Mouse (Mus musculus) brain, embryonic 18.5 days (tissue): Measurements from ENCODE around the gene Akp3.

Experiments used
- DNase-seq: peaks from one replicate; pipeline ENCODE4 v3.0.0-alpha.2; 2012; ENCODE audit warnings: low read depth, low spot score

Gene Akp3

GRCm38 (mm10) chr1:87154501-87155120 lies 29.8 kb downstream of the Akp3 start:
- DNase-seq, result no peak

- no peak for DNase-seq
Observed at GRCm38 (mm10) chr1:87155531-87156198, 30.9 kb downstream of the Akp3 start.

GRCm38 (mm10) chr1:87156199-87156587 lies 31.4 kb downstream of the Akp3 start, which contains the start of gene Ecel1:
Ecel1 (minus strand) TSS chr1:87156521.
- DNase-seq, result no peak

GRCm38 (mm10) chr1:87159396-87159795 lies 34.6 kb downstream of the Akp3 start:
- DNase-seq, result no peak

GRCm38 (mm10) chr1:87164164-87164795 lies 39.5 kb downstream of the Akp3 start:
- DNase-seq, result no peak

GRCm38 (mm10) chr1:87164796-87165184 lies 40.0 kb downstream of the Akp3 start:
- no peak for DNase-seq

- DNase-seq, result no peak
Observed at GRCm38 (mm10) chr1:87170458-87170857, 45.7 kb downstream of the Akp3 start.

GRCm38 (mm10) chr1:87171312-87171711 lies 46.5 kb downstream of the Akp3 start:
- no peak for DNase-seq

GRCm38 (mm10) chr1:87172316-87172715 lies 47.5 kb downstream of the Akp3 start:
- DNase-seq, result no peak

GRCm38 (mm10) chr1:87174006-87174955 lies 49.5 kb downstream of the Akp3 start:
- no peak for DNase-seq

GRCm38 (mm10) chr1:87175852-87176292 lies 51.1 kb downstream of the Akp3 start:
- peak; percentile 30 for DNase-seq
